Mouse (Mus musculus): ENCODE measurements around the gene Ttc22.
A peak's percentile ranks its signal among the peaks of the same experiment; 100 is the strongest.

Gene Ttc22

DNA sequence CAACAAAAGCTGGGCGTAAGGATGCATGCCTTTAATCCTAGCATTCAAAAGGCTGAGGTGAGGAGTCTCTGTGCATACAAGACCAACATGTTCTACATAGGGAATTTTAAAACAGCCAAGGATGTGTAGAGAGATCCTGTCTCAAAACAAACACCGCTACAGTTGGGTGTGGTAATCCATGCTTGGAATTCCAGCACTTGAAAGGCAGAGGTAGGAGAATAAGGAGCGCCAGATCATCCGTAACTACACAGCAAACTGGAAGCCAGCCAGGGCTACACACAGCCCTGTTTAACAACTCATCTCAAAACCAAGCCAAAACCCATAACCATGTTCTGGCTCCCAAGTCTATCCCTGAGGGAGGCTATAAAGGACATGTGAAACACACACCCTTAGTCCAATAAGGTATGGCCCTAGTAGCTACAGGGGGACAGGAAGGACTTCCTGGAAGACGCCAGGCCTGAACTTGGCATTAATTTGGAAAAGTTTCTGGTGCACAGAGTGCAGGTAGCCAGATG lies 41.8 kb downstream of the Ttc22 start:
- no peak for DNase-seq (ENCODE audit: low spot score)

DNA sequence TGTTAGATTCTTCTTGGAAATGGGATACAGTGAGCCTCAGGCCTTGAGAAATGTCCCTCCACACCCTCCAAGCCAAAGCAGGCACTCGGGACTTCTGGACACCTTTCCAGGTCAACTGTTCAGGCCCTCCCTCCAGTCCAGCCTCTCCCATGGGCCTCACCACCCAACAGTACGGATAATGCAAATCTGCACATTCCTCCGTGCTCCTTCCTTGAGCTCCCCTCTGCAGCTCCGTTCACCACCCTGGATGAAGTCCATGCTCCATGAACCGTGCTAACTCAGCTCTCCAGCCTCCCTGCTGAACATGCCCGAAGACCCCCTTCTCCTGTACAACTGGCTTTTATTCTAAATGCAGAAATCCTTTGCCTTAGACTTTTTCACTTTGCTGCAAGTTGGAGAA lies 42.5 kb downstream of the Ttc22 start:
- DNase-seq (ENCODE audit: low spot score) = no peak

DNA sequence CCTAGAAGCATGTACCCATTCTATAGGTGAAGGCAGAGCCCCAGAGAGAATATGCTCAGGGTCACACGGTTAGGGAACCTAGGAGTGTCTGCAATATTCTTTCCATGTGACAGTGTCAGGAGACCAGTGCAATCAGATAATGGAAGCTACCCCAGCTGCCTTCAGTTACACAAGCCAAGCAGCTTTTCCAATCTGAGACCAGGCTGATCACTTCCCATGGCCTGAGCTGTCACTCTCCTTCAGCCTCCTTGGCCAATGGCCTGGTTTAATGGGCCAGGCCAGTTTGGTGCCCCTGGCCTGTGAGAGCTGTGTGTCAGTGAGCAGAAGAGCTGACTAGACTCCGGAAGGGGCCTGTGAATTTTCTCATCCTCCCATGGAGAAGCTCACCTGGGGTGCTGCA lies 43.0 kb downstream of the Ttc22 start:
- no peak for DNase-seq (ENCODE audit: low spot score)

DNA sequence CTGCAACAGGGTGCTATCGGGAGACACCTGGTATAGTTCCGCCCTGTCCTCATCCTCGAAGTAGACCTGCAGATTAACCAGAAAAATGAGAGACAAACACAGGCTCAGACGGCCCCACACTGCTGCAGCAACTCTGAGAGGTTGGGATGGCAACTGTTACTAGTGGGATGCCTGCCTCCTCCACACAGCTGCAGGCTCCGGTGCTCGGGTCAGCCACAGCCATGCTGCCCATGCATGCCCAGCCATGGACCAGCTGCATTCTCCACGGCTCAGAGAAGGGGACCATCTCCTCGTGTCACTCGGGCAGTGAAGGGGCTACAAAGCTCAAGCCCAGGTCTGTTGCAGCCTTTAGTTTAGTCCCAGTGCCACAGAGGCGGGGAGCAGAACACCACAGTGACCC lies 43.4 kb downstream of the Ttc22 start:
- no peak for DNase-seq (ENCODE audit: low spot score)

DNA sequence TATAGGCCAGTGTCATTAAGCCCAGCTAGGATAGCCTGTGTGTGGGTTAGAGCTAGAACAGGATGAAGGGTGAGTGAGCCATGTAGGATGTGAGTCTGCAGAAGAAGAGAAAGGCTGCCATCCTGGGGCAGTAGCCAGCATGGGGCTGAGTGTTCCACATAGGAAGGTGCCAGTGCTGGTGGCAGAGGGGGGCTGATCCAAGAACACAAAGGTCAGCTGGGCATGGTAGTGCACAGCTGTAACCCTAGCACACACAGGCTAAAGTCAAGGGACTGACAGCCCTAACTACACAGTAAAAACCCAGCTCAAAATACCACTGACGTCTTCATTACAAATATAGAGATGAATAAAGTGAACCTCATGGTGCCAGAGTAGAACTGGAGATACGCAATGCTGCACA lies 44.3 kb downstream of the Ttc22 start:
- DNase-seq (ENCODE audit: low spot score) = no peak

DNA sequence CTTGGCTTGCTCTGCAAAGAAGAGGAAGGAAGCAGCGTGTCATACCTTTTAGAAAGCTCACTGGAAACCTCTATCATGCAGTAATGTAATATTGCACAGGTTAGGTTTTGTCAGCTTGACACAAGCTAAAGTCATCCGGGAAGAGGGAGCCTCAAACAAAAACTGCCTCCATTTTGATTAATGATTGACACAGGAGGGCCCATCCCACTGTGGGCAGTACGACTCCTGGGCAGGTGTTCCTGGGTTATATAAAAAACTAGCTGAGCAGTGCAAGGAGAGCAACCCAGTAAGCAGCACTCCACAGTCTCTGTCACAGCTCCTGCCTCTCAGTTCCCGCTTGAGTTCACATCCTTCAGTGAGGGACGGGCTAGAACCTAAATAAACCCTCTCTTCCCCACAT lies 54.5 kb downstream of the Ttc22 start:
- DNase-seq (ENCODE audit: low spot score) = no peak

DNA sequence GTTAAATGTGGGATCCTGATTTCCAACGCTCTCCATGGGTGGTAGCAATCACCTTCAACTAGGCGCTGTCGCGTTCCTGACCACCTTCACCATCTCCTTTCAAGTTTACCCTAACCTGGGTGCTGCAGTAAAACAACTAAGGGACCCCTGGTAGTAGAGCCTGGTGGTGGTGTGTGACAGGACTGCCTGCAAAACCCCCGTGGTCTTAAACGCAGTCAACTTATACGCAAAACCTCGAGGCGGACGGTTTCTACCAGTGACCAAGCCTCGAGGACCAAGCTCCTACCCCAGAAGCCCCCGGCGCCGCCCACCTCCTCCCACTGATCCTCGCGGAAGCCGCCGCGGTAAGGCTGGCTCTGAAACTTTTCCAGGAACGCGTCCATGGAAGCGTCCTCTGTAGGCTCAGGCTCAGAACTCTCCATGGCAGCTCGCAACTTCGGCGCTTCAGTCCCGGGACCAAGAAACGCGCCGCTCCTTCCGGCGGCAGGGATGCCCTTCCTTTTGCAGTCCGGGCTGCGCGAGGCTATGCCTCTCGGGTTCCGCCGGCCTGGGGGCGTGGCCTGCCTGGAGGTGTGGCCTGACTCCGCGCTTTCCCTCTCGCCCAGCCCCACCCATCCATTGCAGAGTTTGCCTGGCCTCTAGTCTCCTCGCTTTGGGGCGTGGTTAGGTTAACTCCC lies 56.3 kb downstream of the Ttc22 start, which contains the start of gene Ttc4:
TSS of gene Ttc4 (minus strand) at position 503 of the 677 bp plus-strand sequence.
- peak; percentile 96 for DNase-seq (ENCODE audit: low spot score)

DNA sequence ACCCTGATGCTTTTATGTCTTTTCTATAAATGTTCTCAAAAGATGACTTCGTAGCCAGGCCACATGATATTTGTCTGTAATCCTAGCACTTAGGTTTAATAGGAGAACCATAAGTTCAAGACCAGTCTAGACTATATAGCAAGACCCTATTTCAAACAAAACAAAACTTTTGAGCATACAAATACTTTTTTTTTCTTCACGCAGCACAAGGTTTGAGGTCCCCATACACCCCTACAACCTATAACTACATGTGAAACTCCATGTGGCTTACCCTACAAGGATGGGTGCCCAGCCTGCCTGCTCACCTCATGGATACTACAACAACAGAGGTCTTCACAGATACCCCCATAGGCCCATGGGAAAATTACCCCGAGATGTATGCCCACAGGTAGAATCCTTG lies 56.9 kb downstream of the Ttc22 start:
- DNase-seq (ENCODE audit: low spot score) = no peak

DNA sequence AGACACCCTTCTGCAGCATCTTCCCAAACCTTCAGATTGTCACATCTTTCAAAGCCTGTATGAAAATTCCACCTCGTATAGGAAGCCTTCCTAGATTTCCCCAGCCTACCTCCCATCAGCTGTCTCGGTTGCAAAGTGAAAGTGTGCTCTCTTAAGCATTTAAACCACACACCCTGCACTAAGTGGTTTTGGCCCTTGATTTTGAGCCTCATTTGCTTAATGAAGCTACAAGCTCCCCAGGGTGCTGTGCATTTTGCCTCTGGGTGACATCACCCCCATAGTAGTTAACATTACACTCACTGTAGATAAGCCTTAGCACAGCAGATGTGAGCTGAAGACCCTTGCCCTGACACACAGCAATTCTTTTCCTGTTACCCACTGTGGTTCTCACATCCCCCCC lies 58.7 kb downstream of the Ttc22 start:
- no peak for DNase-seq (ENCODE audit: low spot score)

DNA sequence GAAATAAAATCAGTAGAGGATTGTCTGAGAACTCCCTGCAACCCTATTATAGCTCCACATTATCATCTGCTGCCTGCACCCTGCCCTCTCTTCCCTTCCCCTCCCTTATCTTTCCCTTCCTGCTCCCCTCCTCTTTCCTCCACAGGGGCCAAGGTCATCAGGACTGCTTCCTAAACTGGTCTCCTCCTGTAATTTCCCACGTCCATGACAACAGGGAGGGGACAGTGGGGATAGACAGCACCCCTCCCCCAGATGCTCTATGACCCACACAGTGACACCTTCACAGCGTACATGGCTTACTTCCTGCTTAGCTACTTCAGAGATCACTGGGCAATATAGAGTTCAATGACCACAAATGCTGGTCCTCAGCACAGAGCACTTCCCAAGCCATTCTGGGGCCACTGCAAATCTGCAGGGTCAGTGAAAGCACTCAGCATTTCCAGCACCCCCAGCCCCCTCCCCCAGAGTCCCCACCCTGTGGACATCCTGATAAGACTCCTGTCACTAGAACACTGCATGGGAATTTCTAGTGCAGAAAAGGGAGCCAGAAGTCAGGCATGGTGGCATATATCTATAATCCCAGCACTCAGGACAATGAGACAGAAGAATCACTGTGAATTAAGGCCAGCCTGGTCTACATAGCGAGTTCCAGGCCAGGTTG lies 66.5 kb downstream of the Ttc22 start:
- DNase-seq (ENCODE audit: low spot score) = no peak
